Mouse (Mus musculus): ENCODE measurements around the gene Acer2. TPM values are rescaled to one million over a fixed set of nuclear protein-coding genes. Genes with fewer than 3 reads are reported as not detected.

Gene Acer2
- polyA plus RNA-seq, 1 experiment from 2014 or later, result 28.2 TPM

GRCm38 (mm10) chr4:86852018-86852417 lies 22.2 kb upstream of the Acer2 start:
- 0 out of 2 replicates have a peak overlapping the region, but pooled peaks have one; percentile 30 for H3K27ac ChIP-seq (ENCODE audit: low read depth)
- ATAC-seq (ENCODE audit: insufficient read depth), result no peak
- H3K4me2 ChIP-seq, result no peak overlapping the region
- H3K9me3 ChIP-seq (ENCODE audit: low read depth, low read length), result no peaks in the 10 kb centered on the region
- no peaks in the 10 kb centered on the region for H3K4me1 ChIP-seq (ENCODE audit: insufficient read depth)
- H3K4me3 ChIP-seq (ENCODE audit: low read depth, low read length), result no peak overlapping the region
- 60% methylated on average over 3 of the region's 3 CpGs for WGBS
- no peak overlapping the region for H3K9ac ChIP-seq
- TF ChIP-seq CTCF (IDR thresholded peaks at IDR 0.05; ENCODE audit: low read depth), result no peak
- no peaks in the 10 kb centered on the region for H3K27me3 ChIP-seq (ENCODE audit: insufficient read depth, low read length)
- no peak for DNase-seq
- peaks cover 61% of the 10 kb centered on the region for H3K36me3 ChIP-seq (ENCODE audit: insufficient read depth)

DNA sequence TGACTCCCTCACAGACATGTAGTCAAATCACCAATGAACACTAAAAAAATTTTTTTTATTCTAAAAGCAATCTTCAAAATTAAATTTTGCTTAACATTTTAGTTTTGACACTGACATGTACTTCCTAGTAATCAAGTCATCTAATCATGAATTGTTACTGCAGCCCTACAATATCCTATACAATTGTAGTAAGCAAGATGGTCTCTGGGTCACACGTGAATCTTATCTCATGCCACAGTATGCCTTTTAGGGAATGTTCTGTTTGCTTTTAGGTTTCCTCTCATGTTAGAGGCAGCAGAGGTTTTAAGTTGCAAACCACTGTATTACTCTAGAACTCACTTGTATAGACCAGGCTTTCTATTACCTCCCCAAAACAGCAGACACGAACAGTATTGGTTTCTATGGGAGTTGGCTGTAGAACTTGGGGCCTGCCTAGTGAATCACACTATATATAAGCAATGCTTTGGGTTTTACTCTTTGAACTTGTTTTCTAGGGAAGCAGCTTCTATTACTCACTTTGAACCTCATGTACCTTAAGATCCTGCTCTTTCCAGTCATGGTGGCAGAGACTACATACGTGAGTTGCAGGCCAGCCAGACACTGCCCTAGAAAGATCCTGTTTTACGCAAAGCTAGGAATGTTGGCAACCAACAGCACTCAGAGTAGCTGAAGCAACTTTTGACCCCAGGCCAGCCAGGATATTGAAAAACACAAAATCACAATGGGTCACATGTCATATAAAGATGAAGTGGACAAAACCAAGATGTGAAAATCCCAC lies 21.2 kb upstream of the Acer2 start:
- H3K4me2 ChIP-seq, result no peak overlapping the region
- H3K27ac ChIP-seq (ENCODE audit: low read depth), result no peak overlapping the region
- no peak overlapping the region for H3K9ac ChIP-seq
- peaks cover 2% of the 10 kb centered on the region; the same call in 1 of the 2 replicates for H3K4me1 ChIP-seq (ENCODE audit: insufficient read depth)
- DNase-seq (peak; percentile 36), ATAC-seq (ENCODE audit: insufficient read depth) (no peak)
- TF ChIP-seq CTCF (IDR thresholded peaks at IDR 0.05; ENCODE audit: low read depth), result no peak
- H3K4me3 ChIP-seq (ENCODE audit: low read depth, low read length), result no peak overlapping the region
- H3K36me3 ChIP-seq (ENCODE audit: insufficient read depth), result peaks cover 53% of the 10 kb centered on the region
- H3K27me3 ChIP-seq (ENCODE audit: insufficient read depth, low read length), result no peaks in the 10 kb centered on the region
- 81% methylated on average over 4 of the region's 4 CpGs for WGBS
- H3K9me3 ChIP-seq (ENCODE audit: low read depth, low read length), result no peaks in the 10 kb centered on the region

GRCm38 (mm10) chr4:86856304-86857112 lies 17.7 kb upstream of the Acer2 start:
- WGBS, result under 1% methylated on average over 49 of the region's 50 CpGs
- Histone ChIP-seq H3K36me3 (ENCODE audit: insufficient read depth) (peaks cover 42% of the 10 kb centered on the region), H3K27ac (ENCODE audit: low read depth) (peak overlapping the region; percentile 97), H3K4me3 (ENCODE audit: low read depth, low read length) (peak overlapping the region; percentile 98), H3K9me3 (ENCODE audit: low read depth, low read length) (no peaks in the 10 kb centered on the region), H3K4me2 (peak overlapping the region; percentile 80), H3K9ac (peak overlapping the region; percentile 100), H3K4me1 (ENCODE audit: insufficient read depth) (peaks cover 6% of the 10 kb centered on the region; the same call in 1 of the 2 replicates), H3K27me3 (ENCODE audit: insufficient read depth, low read length) (no peaks in the 10 kb centered on the region)
- ATAC-seq (ENCODE audit: insufficient read depth) (no peak), DNase-seq (peak; percentile 16)
- TF ChIP-seq CTCF (IDR thresholded peaks at IDR 0.05; ENCODE audit: low read depth), result no peak

GRCm38 (mm10) chr4:86857113-86858069 lies 16.8 kb upstream of the Acer2 start, which contains the start of gene Rps6:
Gene Rps6 (minus strand): TSS chr4:86857412.
- peak within 1 kb of the TSS; percentile 98 for H3K4me3 ChIP-seq (ENCODE audit: low read depth, low read length)
- ATAC-seq (ENCODE audit: insufficient read depth) (peak; percentile 96), DNase-seq (peak; percentile 100)
- no peak for TF ChIP-seq CTCF (IDR thresholded peaks at IDR 0.05; ENCODE audit: low read depth)
- peak within 1 kb of the TSS; percentile 100 for H3K9ac ChIP-seq
- H3K27me3 ChIP-seq (ENCODE audit: insufficient read depth, low read length), result no peaks in the 10 kb centered on the region
- peaks cover 35% of the 10 kb centered on the region for H3K36me3 ChIP-seq (ENCODE audit: insufficient read depth)
- peak within 1 kb of the TSS; percentile 97 for H3K27ac ChIP-seq (ENCODE audit: low read depth)
- H3K9me3 ChIP-seq (ENCODE audit: low read depth, low read length), result no peaks in the 10 kb centered on the region
- H3K4me1 ChIP-seq (ENCODE audit: insufficient read depth), result peaks cover 6% of the 10 kb centered on the region; the same call in 1 of the 2 replicates
- H3K4me2 ChIP-seq, result peak within 1 kb of the TSS; percentile 87
- WGBS, result under 1% methylated on average over 68 of the region's 68 CpGs

- TF ChIP-seq CTCF (IDR thresholded peaks at IDR 0.05; ENCODE audit: low read depth), result no peak
- Histone ChIP-seq H3K27me3 (ENCODE audit: insufficient read depth, low read length) (no peaks in the 10 kb centered on the region), H3K9me3 (ENCODE audit: low read depth, low read length) (no peaks in the 10 kb centered on the region), H3K4me2 (peak overlapping the region; percentile 87), H3K4me1 (ENCODE audit: insufficient read depth) (peaks cover 6% of the 10 kb centered on the region; the same call in 1 of the 2 replicates), H3K9ac (peak overlapping the region; percentile 100), H3K36me3 (ENCODE audit: insufficient read depth) (peaks cover 29% of the 10 kb centered on the region), H3K4me3 (ENCODE audit: low read depth, low read length) (peak overlapping the region; percentile 98), H3K27ac (ENCODE audit: low read depth) (no peak overlapping the region)
- WGBS, result 48% methylated on average over 12 of the region's 12 CpGs
- no peak for DNase-seq
- ATAC-seq (ENCODE audit: insufficient read depth), result no peak
Measured at GRCm38 (mm10) chr4:86858070-86858440, 16.1 kb upstream of the Acer2 start.

DNA sequence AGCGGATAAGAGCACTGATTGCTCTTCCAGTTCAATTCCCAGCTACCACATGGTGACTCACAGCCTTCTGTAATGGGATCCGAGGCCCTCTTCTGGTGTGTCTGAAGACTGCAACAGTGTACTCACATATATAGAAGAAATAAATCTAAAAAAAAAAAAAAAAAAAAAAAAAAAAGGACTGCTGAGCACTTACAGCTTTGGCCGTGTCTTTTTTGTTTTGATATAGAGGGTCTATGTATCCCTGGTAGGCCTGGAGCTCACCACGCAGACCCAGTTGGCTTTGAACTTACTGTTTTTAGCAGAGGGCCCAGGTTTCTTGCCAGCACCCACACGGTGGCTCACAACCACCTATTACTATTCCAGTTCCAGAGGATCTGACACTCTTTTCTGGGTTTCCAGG lies 10.1 kb upstream of the Acer2 start:
- no peaks in the 10 kb centered on the region for H3K27me3 ChIP-seq (ENCODE audit: insufficient read depth, low read length)
- H3K4me3 ChIP-seq (ENCODE audit: low read depth, low read length), result no peak overlapping the region
- no peak overlapping the region for H3K9ac ChIP-seq
- no peaks in the 10 kb centered on the region for H3K36me3 ChIP-seq (ENCODE audit: insufficient read depth)
- H3K4me2 ChIP-seq, result no peak overlapping the region
- no peak overlapping the region for H3K27ac ChIP-seq (ENCODE audit: low read depth)
- DNase-seq, result no peak
- TF ChIP-seq CTCF (IDR thresholded peaks at IDR 0.05; ENCODE audit: low read depth), result no peak
- H3K9me3 ChIP-seq (ENCODE audit: low read depth, low read length), result no peaks in the 10 kb centered on the region
- 80% methylated on average over 5 of the region's 5 CpGs for WGBS
- H3K4me1 ChIP-seq (ENCODE audit: insufficient read depth), result no peaks in the 10 kb centered on the region
- no peak for ATAC-seq (ENCODE audit: insufficient read depth)
